ENCODE assay signal across 18 mouse cellular contexts in the genomic region with DNA sequence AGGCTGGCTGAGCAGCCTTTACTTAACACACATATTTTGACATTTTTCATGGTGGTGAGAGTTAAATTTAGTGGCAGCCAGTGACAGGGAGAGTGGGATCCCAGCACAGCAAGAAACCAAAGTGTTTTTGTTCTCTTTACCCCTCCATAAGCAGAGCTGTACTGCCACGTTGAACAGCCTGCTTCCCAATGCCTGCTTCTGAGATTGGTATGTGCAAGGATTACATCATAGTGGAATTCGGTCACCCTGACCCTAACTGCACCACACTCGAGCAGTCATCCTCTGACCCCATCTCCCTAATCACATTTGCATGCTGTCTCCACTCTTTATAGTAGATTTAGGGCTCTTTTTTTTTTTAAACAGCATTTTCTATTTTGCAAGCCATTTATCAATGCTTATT. TPM values are rescaled to one million over a fixed set of nuclear protein-coding genes. Genes with fewer than 3 reads are reported as not detected.
DNase-seq lines count a peak whose midpoint lies in the region; ATAC-seq and TF ChIP-seq lines count a peak whose summit lies in the region.
"Had no signal": no experiment of that assay in that cellular context is flagged by ENCODE, and none has a peak within 500 bp of the region (broad histone marks: within the 10 kb centered on the region; RNA-seq: fewer than 3 reads in every experiment).

No protein-coding gene starts in this region.

- H3K27me3 ChIP-seq in forebrain, embryonic 15.5 days, result no peaks in the 10 kb centered on the region
- H3K27me3 ChIP-seq in forebrain, embryonic 14.5 days (replicated peaks; ENCODE audit: control insufficient read depth, insufficient read depth, low read length), result no peaks in the 10 kb centered on the region
- H3K27me3 ChIP-seq in embryonic facial prominence, embryonic 15.5 days, result no peaks in the 10 kb centered on the region
- H3K27me3 ChIP-seq: stomach, embryonic 15.5 days had no signal

- no peak overlapping the region for H3K27ac ChIP-seq in forebrain, embryonic 15.5 days (replicated peaks)
- no peak overlapping the region for H3K27ac ChIP-seq in forebrain, embryonic 14.5 days (ENCODE audit: low read depth, low read length)
- peak overlapping the region; percentile 45 for H3K27ac ChIP-seq in embryonic facial prominence, embryonic 15.5 days (replicated peaks)
- no peak overlapping the region; the same call in 1 of the 2 replicates for H3K27ac ChIP-seq in left cerebral cortex, adult 2 months
- H3K27ac ChIP-seq: heart, embryonic 10.5 days; macrophage; stomach, embryonic 15.5 days had no signal

- no peak overlapping the region for H3K4me2 ChIP-seq in forebrain, embryonic 15.5 days (replicated peaks)
- H3K4me2 ChIP-seq in forebrain, embryonic 14.5 days (ENCODE audit: low read length), result no peak overlapping the region
- H3K4me2 ChIP-seq in embryonic facial prominence, embryonic 15.5 days (replicated peaks), result no peak overlapping the region
- H3K4me2 ChIP-seq: stomach, embryonic 15.5 days had no signal

- no peak overlapping the region for H3K4me3 ChIP-seq in forebrain, embryonic 15.5 days
- no peak overlapping the region for H3K4me3 ChIP-seq in forebrain, embryonic 14.5 days (ENCODE audit: low read depth, low read length)
- no peak overlapping the region for H3K4me3 ChIP-seq in embryonic facial prominence, embryonic 15.5 days (replicated peaks)
- no peak overlapping the region for H3K4me3 ChIP-seq in left cerebral cortex, adult 2 months
- H3K4me3 ChIP-seq: heart, embryonic 10.5 days; stomach, embryonic 15.5 days had no signal

- no peak for TF ChIP-seq CTCF in left cerebral cortex, adult 2 months (IDR thresholded peaks at IDR 0.05)

- no peak overlapping the region for H3K9ac ChIP-seq in forebrain, embryonic 15.5 days (replicated peaks)
- no peak overlapping the region for H3K9ac ChIP-seq in forebrain, embryonic 14.5 days (ENCODE audit: low read length)
- H3K9ac ChIP-seq in embryonic facial prominence, embryonic 15.5 days, result no peak overlapping the region
- H3K9ac ChIP-seq: stomach, embryonic 15.5 days had no signal

- no peaks in the 10 kb centered on the region for H3K9me3 ChIP-seq in forebrain, embryonic 15.5 days
- no peaks in the 10 kb centered on the region for H3K9me3 ChIP-seq in forebrain, embryonic 14.5 days (replicated peaks; ENCODE audit: control insufficient read depth, low read length)
- H3K9me3 ChIP-seq in embryonic facial prominence, embryonic 15.5 days (replicated peaks), result no peaks in the 10 kb centered on the region
- H3K9me3 ChIP-seq: heart, embryonic 10.5 days; stomach, embryonic 15.5 days had no signal

- no peaks in the 10 kb centered on the region for H3K36me3 ChIP-seq in forebrain, embryonic 15.5 days
- H3K36me3 ChIP-seq in forebrain, embryonic 14.5 days (ENCODE audit: control insufficient read depth, insufficient read depth, low read length), result no peaks in the 10 kb centered on the region
- H3K36me3 ChIP-seq in embryonic facial prominence, embryonic 15.5 days, result no peaks in the 10 kb centered on the region
- H3K36me3 ChIP-seq: heart, embryonic 10.5 days; stomach, embryonic 15.5 days had no signal

- 0 out of 2 replicates have a peak, but pooled peaks have one; percentile 42 for ATAC-seq in forebrain, embryonic 15.5 days (replicated peaks)
- no peak for ATAC-seq in forebrain, embryonic 14.5 days
- ATAC-seq in embryonic facial prominence, embryonic 15.5 days (ENCODE audit: insufficient number of reproducible peaks, low FRiP score, low TSS enrichment, low read depth), result no peak
- ATAC-seq: activated CD4-positive, CD25-positive, alpha-beta regulatory T cell, adult 4 months; inflammation-experienced regulatory T-cells, adult 6 months had no signal

- peaks cover 28% of the 10 kb centered on the region for H3K4me1 ChIP-seq in forebrain, embryonic 15.5 days
- peaks cover 21% of the 10 kb centered on the region for H3K4me1 ChIP-seq in forebrain, embryonic 14.5 days (ENCODE audit: control insufficient read depth, insufficient read depth, low read length)
- peaks cover 49% of the 10 kb centered on the region for H3K4me1 ChIP-seq in embryonic facial prominence, embryonic 15.5 days

- intact Hi-C loops in left cerebral cortex, adult 2 months (cut with DNase I), result no loop called here

- no peak for DNase-seq in forebrain, embryonic 14.5 days (ENCODE audit: low spot score)
- peak; percentile 9 for DNase-seq in kidney, adult 9 months
- no peak for DNase-seq in kidney, postnatal 4 days
- peak; percentile 47 for DNase-seq in adipocyte (ENCODE audit: low spot score)
- no peak for DNase-seq in left cerebral cortex, adult 2 months (ENCODE audit: extremely low spot score in 1 of 2, low spot score in 2 of 2)
- no peak for DNase-seq in right cerebral cortex, adult 18-20 months
- DNase-seq: cerebellum, postnatal 25 days; midbrain, embryonic 14.5 days; thymus, postnatal 25 days had no signal

- 41% methylated on average over 3 of the region's 3 CpGs for WGBS in forebrain, embryonic 15.5 days
- WGBS in forebrain, embryonic 14.5 days, result 30% methylated on average over 3 of the region's 3 CpGs
- WGBS in embryonic facial prominence, embryonic 15.5 days, result 14% methylated on average over 3 of the region's 3 CpGs

RNA-seq across cellular contexts. Expression of a gene that starts 28.4 kb away (rescaled TPM):
- polyA plus RNA-seq in forebrain, embryonic 15.5 days (2015; fragmentation: Nextera tagmentation; extraction: Ambion mirVana), result 3.7 and 4.0 TPM in 2 replicates
- 4.7 and 5.1 TPM in 2 replicates for polyA plus RNA-seq in forebrain, embryonic 14.5 days (2014; fragmentation: Nextera tagmentation; extraction: Ambion mirVana)
- polyA plus RNA-seq in embryonic facial prominence, embryonic 15.5 days (2015; fragmentation: Nextera tagmentation; extraction: Ambion mirVana), result 98.5 and 110 TPM in 2 replicates
- total RNA-seq in left cerebral cortex, adult 2 months (2021), result 1 to 10 TPM; 4.4 to 6.1 TPM
- total RNA-seq: hematopoietic stem cell, adult 5-6 weeks; MEL had no signal
- polyA plus RNA-seq: inflammation-experienced regulatory T-cells, adult 6 months had no signal

Comparison
In these comparisons a context has a peak if more than half of its experiments do, and no peak if none do; other contexts are left out.
1. DNase-seq: peak in kidney, adult 9 months (single experiment) and adipocyte (single experiment); none in forebrain, embryonic 14.5 days (single experiment), kidney, postnatal 4 days (0 of 2), left cerebral cortex, adult 2 months (0 of 2) and right cerebral cortex, adult 18-20 months (single experiment).
2. RNA of a gene that starts 28.4 kb away (polyA plus RNA-seq): 98.5 to 110 TPM in embryonic facial prominence, embryonic 15.5 days; 4.7 to 5.1 TPM in forebrain, embryonic 14.5 days and 3.7 to 4.0 TPM in forebrain, embryonic 15.5 days; every median in the first group is over 10 times any median in the second.